Mouse (Mus musculus): ENCODE data around the gene Tmem110.

The Tmem110 gene

GRCm38 (mm10) chr14:30862368-30862767 lies 37.0 kb downstream of the Tmem110 start:
- DNase-seq (ENCODE audit: low read depth) = no peak

DNA sequence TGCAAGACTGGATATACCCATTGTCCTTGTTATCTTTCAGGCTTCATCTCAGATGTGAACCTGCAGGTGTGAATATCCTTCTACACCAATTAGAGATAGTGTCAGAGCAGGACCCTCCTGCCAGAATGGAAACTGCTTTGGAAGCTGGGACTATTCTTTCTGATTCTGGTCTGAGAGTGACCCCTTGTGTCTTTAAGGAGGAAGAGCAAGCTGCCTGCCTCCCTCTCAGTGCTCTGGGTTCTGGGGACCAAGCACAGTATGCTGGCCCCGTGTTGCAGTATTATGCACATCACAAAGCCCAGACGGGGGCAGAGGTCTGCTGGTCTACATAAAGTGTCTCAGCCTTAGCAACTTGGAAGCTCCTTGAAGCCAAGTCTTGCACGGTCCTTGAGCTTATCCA lies 39.9 kb downstream of the Tmem110 start:
- DNase-seq (ENCODE audit: low read depth) = peak; percentile 59

DNA sequence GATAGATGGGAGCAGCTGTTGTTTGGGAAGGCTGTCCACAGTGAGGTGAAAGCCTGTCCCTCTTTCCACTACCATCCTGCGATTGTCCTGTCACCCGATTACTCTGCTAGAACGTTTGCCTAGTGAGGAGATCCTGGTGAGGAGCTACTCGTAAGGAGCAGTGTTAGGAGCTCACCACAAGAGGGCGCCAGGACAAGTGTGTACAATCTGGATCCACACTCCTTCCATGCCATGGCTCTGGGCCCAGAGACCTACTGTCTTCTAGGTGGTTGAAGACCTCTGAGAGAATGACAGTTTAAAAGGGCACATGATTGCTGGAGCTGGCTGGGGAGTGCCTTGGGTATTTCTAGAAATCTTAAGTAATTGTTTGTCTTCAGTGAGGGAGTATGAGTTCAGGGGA lies 41.7 kb downstream of the Tmem110 start:
- DNase-seq (ENCODE audit: low read depth) = peak; percentile 73

DNA sequence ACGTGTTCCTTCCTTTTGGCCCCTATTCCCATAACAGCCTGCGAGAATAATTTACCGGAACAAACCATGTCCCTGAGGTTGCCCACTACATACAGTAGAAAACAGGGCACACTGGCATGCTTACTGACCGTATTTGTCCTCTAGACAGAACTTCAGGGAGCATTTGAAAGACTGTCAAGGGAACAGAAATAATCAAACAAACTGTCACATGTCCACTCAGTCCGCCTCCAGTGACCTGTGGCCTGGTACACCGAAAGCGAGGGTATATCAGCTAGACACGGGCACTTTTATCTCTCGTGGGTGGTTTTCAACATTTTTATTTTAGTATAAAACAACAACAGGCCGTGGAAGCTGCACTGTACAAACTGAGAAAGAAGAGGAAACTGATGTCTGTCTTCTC lies 43.4 kb downstream of the Tmem110 start:
- no peak for DNase-seq (ENCODE audit: low read depth)

DNA sequence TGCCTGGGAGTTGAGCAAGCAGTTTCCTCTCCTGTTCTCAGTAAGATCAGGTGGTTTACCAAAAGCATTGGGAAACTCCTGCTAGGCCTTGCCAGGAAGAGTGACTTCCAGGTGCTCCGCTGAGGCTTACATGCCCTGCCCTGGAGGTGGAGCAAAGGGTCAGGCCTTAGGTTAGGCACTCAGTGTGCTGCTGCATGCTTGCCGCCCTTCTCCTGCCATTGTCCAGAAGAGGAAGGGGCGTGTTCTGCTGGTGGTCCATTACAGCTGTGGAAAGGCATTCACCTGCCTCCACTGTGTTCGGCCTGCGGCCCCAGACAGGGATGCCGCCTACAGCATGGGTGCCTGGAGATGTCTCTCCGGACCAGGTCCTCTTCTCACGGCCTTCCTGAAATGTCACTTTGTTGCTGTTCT lies 44.0 kb downstream of the Tmem110 start:
- DNase-seq (ENCODE audit: low read depth) = no peak

GRCm38 (mm10) chr14:30870206-30871147 lies 45.1 kb downstream of the Tmem110 start:
- no peak for DNase-seq (ENCODE audit: low read depth)

DNA sequence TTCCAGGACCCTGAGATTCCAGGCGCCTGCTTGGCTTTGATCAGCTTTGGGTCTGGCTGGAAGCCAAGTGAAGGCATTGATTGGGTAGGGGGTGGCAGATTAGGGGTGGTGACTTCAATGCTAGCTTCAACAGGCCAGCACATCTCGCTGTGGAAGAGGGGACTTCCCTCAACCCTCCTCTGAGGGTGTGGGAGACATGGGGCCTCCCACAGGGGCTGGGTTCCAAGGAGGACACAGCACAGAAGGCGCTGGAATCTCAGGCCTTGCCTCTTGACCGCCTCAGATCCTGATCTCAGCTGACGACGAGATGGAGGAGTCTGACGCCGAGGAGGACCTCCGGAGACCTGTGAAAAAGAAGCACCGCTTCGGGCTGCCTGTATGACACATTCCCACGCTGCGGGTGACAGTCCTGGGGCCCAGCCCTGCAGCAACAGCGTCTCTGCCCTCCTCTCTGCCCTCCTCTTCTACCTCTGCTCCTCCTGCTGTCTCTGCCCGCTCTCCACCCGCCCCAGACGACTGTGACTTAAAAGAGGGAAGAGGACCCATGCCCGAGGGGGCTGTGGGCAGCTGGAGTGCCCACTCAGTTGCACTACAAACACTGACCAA lies 48.8 kb downstream of the Tmem110 start:
- DNase-seq (ENCODE audit: low read depth) = no peak

- peak; percentile 87 for DNase-seq (ENCODE audit: low read depth)
Measured at GRCm38 (mm10) chr14:30875130-30875865, 49.9 kb downstream of the Tmem110 start.

GRCm38 (mm10) chr14:30875955-30876354 lies 50.6 kb downstream of the Tmem110 start:
- DNase-seq (ENCODE audit: low read depth) = no peak

GRCm38 (mm10) chr14:30876451-30876850 lies 51.1 kb downstream of the Tmem110 start:
- DNase-seq (ENCODE audit: low read depth) = no peak

GRCm38 (mm10) chr14:30877827-30878226 lies 52.4 kb downstream of the Tmem110 start:
- peak; percentile 81 for DNase-seq (ENCODE audit: low read depth)

DNA sequence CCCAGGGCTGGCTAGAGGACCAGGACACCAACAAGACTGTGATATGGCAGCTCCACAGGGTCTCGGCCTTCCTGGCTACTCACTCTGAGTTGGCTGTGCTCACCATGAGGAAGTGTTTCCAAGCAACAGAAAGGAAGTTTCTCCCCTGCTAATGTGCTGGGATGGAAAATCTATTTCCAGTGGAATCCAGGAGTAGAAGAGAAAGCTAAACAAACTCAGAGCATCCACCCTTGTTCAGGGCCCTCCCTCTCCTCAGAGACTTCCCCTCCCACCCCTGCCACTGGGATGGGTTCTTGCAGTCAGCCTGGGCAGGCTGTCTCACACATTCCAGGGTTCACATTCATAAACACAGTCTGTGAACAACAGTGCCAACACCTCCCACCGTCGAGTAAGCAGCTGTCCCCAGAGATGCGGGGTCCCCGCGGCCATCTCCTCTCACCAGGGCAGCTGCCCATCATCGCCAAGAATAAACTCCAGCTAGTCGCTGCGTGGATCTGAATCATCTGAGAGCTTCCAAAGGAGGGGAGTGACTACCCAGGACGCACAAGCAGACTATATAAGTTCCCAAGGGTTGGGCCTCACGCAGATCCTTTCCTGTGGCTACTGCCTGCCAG lies 53.7 kb downstream of the Tmem110 start, which contains the start of gene Mustn1:
Gene Mustn1, plus strand, starts transcription at position 243 of the 614 bp plus-strand sequence.
- DNase-seq (ENCODE audit: low read depth) = no peak

GRCm38 (mm10) chr14:30879794-30880193 lies 54.4 kb downstream of the Tmem110 start:
- no peak for DNase-seq (ENCODE audit: low read depth)

GRCm38 (mm10) chr14:30880251-30880650 lies 54.9 kb downstream of the Tmem110 start:
- DNase-seq (ENCODE audit: low read depth) = no peak

DNA sequence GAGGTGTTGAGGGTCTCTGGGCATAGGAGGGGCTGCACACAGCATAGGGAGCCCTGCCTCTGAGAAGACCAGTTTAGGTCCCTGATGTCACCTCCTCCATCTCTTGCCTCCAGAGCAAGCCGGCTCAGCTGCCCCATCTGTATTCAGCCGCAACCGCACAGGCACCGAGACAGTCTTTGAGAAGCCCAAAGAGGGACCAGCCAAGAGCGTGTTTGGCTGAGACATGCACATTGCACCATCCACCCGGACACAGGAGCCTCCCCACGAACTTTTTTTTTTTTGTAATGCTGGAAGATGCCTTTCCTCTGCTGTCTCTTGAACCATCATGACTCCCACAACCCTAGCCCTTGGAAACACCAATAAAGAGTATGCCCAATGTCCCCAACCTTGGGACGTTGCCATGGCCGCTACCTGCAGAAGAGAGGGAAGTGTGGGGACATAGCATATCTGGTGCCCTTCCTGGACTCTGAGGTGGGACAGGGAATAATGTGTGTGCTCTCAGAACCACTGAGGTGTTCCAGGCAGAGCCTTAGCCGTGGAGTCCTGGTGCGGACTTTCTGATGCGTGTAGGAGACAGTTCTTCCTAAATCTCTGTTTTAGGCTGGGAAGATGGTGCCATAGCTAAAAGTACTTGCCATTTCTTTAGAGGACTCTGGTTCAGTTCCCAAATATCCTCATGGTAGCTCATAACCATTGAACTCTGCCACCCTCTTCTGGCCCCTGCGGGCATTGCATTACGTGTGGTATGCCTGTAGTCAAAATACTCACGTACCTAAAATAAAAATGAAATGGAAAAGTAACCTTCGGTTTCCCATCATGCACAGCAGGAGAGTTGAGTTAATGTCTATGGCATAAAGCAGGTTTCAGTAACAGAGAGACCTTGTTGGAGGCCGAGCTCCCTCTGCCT lies 55.7 kb downstream of the Tmem110 start:
- peak; percentile 72 for DNase-seq (ENCODE audit: low read depth)

GRCm38 (mm10) chr14:30881718-30882108 lies 56.3 kb downstream of the Tmem110 start:
- no peak for DNase-seq (ENCODE audit: low read depth)

DNA sequence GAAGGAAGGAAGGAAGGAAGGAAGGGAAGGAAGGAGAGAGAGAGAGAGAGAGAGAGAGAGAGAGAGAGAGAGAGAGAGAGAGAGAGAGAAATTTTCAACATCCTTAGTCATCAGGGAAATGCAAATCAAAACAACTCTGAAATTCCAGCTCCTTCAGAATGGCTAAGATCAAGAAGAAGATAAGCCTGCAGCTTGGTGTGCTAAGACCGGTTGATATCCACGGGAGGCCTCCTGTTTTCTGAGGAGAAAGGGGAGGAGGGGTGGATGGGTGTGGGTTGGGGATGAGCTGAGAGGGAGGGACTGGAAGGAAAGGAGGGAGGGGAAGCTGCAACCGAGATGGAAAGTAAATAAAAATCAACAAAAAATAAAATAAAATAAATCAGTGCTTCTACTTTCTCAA lies 59.9 kb downstream of the Tmem110 start:
- no peak for DNase-seq (ENCODE audit: low read depth)

- DNase-seq (ENCODE audit: low read depth) = no peak
Measured at GRCm38 (mm10) chr14:30886204-30886603, 60.8 kb downstream of the Tmem110 start, which contains the start of gene Itih4. Itih4 (plus strand) TSS chr14:30886476.

- peak; percentile 64 for DNase-seq (ENCODE audit: low read depth)
Measured at GRCm38 (mm10) chr14:30888271-30888732, 62.9 kb downstream of the Tmem110 start.

DNA sequence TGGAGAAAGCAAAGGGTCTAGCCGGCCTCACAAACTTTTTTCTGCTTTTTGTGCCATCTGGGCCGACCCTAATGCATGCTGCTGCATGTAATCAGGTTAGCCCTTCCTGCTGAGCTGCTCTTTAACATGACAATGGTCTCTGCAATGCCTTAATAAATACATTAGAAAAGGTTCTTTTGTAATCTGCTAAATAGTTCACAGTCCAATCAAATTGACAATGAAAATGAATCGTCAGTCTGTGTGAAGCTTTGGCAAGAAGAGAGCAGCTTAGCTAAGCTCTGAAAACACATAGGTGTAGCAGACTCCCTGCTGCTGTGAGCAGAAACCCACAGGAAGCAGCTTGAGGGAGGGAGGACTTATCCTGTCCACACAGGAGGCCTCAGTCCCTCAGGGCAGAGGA lies 74.6 kb downstream of the Tmem110 start:
- DNase-seq (ENCODE audit: low read depth) = peak; percentile 19

DNA sequence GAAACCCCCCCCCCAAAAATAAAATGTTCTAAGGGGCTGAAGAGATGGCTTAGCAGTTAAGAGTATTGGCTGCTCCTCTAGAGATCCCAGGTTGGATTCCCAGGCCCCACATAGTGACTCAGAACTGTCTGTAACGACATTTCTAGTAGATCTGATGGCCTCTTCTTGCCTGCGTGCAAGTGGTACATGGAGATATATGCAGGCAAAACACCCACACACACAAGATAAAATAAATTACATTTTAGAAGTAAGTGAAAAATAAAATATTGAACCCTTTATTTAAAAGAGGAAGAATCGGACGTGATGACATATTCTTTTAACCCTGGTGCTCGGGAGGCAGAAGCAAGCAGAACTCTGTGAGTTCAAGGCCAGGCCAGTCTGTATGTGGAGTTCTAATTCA lies 77.2 kb downstream of the Tmem110 start:
- no peak for DNase-seq (ENCODE audit: low read depth)
